Mouse (Mus musculus) c-Kit-positive CD71-negative TER-119-negative erythroid progenitor cells, embryonic 14.5 days (primary cell): Measurements from ENCODE around the gene Dao.

ENCODE experiments used
- DNase-seq: peaks from one replicate; pipeline ENCODE4 v3.0.0-alpha.2; 2013; ENCODE audit warnings: low read depth

Dao gene

DNA sequence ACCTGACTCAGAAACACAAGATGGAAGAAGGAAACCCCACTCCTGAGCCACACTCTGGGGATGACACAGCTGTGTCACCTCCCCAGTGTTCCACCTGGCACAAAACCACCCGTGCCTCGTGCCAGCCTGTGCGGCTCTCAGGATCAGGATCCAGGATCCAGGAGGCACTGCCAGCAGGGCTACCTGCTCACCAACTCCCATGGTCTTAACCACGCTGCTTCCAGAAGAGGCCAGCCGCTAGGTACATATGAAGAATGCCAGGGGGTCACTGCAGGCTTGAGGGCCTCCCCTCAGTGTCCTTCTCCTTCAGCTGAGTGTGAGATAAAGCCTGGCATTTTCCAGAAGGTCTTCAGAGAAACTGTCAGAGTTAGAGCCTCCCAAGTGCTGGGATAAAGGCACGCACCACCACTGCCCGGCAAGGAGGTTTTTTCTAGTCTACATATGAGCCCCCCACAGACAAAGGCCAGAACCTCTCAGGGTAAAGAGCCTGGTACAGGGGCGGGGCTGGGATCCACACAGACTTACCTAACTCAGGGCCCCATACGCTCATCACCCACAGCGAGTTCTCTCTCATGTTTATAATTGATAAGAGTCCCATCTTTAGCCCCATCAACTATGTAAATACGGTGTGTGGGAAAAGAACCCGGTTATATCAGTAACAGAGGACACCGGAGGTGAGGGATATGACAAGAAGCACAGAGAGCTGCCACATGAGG lies 19.3 kb upstream of the Dao start:
- DNase-seq, result no peak

DNA sequence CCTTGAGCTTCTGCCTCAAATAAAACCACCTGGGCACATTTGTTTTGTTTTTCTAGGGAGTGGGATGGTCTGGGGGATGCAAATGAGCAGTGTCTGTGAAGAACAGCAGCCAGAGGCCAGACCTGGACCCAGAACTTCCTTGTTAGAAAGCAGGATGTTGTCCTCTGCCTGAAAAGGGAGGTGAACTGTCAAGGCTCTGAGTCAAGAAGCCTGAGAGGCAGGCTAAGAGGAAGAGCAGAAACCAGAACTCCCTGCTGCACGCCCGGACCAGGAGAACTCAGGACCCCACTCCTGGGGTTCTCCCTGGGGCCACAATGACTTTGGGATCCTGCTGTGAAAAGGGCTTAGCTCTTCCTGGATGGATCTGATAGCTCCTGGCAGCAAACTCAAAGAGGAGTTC lies 17.8 kb upstream of the Dao start:
- DNase-seq, result no peak

DNA sequence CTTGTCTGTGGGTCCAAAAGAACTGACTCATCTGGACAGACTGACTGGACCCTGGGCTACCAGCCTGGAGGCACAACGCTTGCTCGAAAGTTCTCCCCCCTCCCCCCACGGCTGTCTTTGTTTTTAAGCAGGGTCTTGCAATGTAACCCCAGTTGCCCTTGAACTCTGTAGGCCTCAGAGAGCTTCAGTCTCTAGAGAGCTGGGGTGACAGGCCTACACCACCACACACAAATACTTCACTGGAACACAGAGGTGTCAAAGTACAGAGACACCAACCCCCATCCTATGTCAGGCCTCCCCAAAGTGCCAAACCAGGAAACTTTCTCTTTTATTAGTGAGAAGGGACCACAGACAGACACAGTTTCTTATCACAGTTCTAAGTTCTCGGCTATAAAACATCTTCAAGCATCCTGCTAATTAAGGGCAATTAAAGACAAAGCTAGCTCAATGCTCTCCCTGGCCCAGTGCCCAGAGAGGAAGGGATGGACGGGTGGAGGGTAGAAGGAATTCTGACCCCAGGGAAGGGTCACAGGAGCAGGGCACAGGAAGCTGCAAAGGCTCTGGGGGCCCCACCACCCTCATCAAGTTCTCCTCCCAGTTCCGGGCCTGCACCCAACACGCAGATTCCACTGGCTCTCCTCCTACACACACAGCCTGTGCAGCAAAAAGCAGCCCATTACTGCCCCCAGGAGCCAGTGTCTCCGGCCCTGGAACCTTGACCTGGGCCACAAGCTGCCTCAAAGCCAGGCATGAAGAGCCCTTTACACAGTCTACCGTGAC lies 17.1 kb upstream of the Dao start:
- DNase-seq, result no peak

DNA sequence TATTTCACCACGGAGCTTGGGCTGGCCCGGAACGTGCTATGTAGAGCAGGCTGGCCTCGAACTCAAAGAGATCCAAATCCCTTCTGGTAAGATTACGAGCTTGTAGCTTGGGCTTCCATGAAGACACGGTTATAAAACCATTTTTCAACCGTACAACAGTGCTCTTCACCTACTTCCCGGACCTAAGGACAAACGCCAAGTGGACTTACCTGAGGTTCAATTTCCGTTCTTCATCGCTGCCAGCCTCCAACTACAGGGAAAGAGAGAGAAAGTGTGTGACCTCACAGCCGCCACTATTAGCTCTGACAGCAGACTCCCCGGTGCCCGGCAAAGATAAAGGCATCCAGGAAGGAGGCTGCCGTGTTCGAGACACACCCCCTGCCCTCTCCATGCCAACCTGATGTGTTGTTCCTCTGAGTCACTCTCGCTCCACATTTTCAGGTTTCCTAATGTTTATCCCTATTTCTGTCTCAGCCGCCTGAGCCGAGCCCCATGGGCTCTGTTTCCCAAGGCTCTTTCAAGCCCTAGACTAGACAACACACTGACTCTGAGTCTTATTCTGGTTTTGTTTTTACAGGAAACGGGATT lies 14.0 kb upstream of the Dao start:
- DNase-seq, result no peak

DNA sequence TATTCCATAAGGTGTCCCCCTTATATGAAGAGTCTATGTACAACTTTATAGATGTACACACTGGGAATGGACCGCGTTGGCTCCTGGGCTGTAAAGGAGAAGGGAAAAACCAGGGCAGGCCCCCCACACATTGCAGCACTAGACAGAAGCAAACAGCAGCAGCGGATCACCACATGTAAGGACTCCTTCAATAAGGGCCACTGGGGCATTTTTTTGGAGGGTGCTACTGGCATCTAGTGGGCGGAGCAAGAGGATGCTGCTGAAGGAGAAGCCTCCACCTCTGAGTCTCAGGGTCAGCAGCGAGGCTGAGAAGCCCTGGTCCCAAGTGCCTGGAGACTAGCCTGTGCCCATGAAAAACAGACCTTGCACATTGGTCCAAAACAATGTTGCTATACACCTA lies 12.9 kb upstream of the Dao start:
- no peak for DNase-seq

DNA sequence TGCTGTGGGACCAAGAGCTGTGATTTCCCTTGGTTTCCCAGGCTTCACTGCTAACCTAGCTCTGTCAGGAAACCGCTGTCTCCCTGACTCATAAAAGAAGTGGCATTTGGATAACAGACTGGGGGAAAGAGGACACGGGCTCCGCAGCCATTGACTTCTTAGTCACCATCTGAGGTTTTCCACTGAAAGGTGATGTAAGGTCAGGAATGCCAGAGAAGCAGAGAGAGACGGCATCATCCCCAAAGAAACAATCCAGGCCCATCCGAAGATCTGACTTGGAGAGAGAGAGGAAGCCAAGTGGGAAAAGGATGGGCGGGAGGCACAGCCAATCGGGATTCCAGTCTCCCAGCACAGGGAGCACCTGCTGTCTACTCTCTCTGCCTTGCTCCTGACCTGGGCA lies 12.4 kb upstream of the Dao start:
- no peak for DNase-seq

DNA sequence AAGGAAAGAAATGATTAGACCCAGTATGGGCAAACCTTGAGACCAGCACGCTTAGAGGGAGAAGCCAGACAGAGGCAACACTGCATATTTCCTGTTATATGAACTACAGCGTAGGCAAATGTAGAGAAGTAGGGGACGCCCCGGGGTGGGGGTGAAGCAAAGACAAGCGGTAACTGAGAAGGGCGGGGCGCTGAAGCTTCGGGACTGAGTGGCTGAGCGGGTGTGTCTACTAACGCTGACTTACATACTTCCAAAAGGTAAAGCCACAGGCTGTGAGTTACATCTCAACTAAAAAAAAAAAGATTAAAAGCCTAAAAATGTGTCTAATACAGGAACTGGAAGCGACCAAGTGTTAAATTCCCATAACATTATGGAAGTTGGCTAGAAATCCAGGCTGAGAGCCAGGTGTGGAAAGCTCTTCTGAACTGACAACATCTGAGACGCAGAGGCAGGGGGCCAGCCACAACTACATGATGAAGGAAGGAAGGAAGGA lies 11.1 kb upstream of the Dao start:
- no peak for DNase-seq

DNA sequence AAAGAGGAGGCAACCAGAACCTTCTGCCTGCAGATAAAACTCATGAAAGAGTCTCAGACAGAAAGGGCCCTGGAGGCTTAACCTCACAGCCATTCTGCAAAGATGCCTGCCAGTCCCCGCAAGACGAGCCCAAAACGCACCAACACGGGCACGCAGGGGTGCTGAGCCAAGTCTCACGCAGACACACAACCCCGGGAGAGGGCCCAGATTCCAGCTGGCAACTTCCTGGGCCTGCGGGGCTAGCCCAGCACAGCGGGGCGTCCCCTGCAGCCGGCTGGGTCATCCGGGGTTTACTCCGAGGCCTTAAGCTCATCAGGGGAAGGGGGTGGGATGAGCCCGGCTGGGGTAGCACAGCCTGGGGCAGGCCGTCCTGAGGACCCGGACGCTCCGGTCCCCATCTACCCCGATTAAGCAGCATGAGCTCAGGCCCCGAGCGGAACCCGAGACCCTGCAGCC lies 10.4 kb upstream of the Dao start:
- no peak for DNase-seq

DNA sequence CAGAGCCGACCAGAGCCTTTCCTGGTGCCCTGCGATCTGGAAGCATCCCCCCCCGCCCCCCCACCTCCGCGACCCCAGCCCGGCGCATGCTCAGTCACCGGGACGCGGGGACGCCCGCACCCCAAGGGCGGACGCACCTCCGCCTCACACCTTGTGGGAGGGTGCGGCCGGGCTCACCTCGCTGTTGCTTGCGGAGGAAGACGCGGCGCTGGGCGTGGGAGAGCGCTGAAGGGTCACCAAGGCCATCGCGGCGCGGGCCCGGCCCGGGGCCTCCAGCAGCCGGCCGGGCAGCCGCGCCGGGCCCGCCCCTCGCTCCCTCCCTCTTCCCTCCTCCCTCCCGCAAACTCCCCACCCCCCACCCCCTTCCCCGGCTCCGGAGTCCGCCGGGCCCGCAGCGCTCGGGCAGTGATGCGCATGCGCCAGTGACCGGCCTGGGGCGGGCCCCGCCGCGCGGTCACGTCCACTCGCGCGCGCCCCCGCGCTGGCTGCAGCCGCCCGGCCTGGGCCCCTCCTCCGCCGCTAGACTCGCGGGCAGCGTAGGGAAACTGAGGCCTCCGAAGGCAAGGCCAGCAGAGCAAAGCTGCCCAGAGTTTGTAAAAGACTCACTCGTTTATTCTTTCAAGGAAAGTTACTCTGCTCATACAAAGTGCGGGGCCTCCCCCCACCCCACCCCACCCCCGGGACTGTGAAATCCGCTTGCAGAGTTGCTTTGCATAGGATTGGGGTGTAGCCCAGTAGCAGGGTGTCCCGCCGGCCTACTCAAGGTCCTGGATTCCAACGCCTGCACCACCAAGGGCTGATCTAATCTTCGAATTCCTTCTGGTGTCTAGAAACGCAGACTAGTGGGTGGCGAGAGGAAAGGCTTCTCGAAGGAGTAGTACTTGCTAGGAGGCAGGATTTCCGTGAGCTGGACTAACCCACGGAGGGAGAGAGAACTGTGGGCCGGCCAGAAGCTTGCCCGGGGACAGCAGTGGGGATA lies 9.7 kb upstream of the Dao start, which contains the start of gene Ssh1:
Ssh1 (minus strand) TSS at position 408 of the 979 bp plus-strand sequence.
- no peak for DNase-seq

DNA sequence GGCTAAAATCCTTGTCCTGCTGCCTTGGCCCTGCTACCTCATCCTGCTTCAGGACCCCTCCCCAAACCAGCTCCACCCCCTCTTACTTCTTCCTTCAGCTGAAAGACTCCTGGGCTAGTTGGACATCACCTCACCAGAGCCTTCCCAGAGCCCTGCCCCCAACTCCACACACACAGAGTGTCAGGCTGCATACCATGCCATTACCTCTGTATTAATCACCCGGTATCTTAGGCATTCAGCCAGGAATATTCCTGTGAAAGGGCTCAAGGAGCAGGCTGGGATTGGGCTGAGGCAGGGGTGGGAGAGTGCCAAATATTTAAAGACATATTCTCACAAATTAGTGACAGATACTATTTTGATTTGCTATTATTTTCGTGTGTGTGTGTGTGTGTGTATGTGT lies 7.0 kb upstream of the Dao start:
- DNase-seq, result no peak

DNA sequence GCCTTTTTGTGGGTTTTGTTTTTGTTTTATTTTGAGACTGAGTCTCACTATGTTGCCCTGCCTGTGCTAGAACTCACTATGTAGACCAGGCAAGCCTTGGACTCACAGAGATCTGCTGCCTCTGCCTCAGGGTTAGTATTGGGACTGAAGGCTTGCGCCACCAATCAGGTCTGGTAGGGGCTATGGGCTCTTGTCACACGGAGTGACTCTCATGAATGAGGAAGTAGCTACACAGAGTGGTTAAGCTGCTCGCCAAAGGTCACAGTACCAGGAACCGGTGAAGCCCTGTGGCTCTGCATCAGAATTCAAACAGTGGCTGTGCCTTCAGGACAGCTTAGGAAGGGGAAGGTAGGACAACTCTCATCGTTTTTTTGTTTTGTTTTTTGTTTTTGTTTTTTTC lies 4.1 kb upstream of the Dao start:
- DNase-seq, result no peak

DNA sequence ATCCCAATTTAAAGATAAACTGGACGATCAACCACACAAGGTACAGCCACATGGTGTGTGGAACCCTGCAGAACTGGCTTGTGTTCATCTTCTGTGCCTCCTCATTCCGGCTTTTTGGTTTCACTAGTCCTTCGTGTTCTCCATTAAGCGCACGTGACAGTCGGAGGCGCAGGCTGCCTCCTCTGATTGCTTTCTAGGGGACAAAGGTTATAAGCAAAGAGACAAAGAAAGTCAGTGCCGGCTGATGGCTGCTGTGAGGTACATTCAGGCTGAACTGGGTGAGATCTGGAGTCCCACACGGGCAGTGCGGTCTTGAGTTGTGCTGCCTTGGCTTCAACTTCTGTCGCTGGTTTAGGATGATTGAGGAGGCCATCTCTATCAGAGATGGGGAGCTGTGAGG lies 1.1 kb downstream of the Dao start:
- DNase-seq, result no peak

DNA sequence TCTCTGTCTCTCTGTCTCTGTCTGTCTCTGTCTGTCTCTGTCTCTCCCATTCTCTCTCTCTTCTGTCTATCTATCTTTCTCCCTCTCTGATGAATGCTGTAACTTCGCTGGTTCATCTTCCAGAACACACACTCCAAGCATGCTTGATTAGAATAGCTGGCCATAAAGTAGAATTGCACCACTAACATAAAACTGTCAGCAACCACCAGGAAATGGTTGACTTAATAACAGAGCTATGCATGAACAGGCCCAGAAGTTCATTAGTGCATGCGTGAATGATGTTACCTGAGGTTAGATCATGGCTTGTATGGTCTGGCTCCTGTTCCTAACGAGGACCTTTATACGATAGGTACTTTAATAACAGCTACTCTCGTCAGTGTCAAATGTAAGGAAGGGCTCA lies 1.6 kb downstream of the Dao start:
- no peak for DNase-seq

DNA sequence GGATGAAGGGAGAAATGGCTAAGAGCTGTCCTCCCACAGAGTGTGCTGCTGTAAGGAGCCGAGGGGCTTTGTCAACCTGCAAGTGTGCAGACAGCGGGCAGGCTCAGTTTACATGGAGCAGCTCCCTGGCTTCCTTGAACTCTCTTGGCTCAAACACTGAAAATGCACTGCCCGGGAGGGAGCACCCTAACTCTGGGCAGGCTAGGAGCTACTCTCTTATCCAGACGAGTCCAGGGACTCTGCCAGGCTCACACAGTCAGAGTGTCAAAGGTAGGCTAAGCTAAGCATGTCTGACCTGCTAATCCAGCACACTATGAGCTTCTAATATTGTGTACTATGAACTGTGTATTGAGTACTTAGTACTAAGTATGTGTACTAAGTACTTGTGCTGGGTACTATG lies 3.5 kb downstream of the Dao start:
- no peak for DNase-seq

DNA sequence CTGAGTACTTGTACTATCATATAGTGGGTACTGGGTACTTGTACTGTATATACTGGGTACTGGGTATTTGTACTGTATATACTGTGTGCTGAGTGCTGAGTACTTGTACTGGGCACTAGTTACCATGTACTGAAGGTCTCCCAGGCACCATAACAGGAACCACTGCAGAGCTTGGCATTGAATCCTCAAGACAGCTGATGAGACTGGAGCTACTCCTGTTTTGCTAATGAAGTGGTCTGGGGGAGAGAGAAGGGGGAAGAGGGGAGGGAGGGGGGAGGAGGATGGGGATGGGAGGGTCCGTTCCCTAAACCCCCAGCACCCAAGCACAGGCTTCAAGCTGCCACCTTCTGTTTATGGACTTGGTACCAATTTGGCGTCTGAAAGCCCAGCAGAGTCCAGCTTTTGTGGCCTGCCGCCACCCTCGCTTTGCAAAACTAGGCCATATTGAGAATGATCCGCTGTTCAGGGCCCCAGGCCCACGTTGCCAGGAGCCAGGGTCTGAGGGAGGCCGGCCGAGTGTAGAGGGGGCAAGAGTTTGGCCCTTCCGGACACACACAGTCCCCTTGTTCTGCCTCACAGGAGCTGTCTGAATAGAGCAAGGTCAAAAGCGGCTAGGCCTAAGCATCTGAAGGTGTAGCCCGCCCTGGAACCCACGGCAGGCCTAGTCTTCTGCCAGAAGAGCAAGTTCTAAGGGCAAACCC lies 4.4 kb downstream of the Dao start:
- no peak for DNase-seq

DNA sequence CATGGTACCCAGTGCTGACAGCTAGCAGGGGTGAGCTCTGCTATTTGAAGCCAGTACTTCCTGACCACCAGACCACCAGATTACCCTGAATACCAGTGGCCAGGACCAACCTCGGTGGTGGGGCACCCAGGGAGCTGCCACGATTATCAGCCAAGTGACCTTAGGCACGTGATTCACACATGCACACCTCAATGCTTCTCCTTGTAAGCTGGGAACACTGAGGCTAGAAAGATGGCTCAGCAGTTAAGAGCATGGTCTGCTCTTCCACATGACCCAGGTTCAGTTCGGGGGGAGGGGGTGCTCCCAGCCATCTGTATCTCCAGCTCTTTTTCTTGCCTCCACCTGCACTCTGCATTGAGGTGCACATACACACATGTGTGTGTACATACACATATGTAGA lies 5.5 kb downstream of the Dao start:
- DNase-seq, result no peak

DNA sequence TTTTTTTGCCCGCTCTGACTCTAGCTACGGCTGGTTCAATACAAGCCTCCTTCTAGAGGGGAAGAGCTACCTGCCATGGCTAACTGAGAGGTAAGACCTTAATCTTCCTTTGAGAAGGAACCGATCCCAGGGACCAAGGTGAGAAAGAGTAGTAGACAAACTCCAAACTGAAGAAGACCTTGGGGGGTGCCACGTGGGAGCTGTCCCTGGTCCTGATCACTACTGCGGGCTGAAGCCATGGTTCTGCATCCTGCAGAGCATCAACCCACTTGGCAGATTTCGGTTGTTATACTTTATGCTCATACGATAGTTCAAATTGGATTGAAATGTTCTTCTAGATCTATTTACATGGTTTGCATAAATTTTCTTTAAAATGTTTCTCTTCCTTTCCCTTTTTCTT lies 11.6 kb downstream of the Dao start:
- DNase-seq, result no peak

DNA sequence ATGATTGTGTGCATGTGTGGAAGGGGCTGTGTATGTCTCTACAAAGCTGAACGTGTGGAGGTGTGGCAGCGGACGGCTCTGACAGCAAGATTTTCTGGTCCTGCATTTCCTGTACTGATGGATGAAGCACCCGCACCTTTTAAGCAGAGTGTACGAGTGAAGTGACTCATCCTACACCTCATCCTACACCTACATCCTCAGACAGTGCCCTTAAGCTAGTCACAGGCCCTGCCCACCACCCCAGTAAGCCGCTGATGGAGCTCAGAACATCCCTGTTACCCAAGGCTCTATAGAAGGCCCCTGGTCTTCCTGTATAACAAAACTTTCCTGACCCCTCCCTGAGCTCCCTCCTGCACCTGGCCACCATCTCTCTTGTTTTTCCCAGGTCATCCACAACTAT lies 20.9 kb downstream of the Dao start:
- DNase-seq, result no peak

DNA sequence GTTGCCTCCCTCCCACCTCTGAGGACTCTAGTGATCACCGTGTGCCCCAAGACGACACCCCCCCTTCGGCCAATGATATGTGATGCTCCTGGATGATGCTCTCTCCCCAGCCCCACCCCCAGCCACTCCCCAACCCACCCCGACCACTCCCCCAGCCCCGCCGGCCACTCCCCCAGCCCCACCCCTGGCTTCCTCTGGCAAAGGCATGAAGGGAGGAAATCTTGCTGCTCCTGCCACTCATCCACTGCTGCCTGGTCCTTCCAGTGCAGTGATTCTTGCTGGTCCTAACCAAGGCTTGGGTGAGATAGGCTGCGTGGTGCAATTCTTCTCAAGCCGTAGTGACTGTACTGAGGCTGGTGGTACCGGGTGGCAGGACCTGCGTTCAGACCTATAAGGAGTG lies 21.4 kb downstream of the Dao start:
- no peak for DNase-seq

DNA sequence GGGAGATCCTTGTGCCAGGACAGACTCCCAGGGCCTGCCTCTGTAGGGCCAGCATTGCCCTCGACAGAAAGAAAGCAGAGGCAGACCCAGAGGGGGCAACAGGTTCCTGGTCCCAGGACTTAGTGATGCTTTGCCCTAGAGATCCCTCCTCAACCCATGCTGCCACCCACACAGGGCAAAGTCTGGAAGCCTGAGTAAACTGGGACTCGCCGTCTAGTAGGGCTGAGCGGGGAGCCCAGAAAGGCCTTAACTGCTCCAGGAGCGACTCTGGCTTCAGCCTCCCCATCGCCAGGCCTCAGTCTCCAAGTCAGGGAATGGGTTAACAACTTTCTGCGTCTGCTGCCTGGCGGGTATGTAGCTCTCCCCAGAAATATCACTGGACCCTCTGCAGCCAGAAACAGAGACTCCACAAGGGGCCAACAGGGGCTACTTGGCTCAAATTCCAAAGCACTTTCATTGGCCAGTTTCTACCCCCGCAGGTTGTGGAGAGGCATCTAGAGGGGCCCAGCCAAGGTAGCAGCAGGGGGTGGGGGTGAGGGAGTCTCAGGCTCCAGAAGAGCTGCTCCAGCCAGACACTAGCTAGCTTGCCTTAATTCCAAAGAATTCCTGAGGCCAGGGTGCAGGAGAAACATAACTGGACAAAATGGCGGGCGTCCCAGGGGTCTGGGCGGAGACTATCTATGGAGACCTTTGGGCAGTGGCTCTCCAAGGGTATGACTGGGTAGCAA lies 23.9 kb downstream of the Dao start:
- DNase-seq, result no peak

DNA sequence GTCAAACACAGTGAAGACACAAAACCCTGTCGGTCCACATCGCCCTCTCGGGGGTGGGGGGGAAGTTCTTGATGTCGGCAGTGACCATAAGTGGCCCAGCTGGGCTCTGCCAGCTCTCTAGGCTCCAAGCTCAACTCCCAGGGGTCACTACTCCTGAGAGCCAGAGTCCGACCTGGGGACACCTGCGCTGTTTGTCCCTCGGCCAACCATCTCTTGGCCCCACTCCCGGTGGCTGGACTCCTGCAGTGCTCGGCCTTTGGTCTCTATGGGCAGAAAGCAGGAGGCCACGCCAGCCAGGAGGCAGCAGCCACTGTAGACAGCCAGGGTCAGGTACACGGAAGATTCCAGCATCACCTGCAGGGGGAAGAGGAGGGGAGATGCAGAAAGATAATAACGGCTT lies 24.6 kb downstream of the Dao start:
- no peak for DNase-seq
